Mouse (Mus musculus) MEL (cell line): ENCODE measurements around the gene Arid1a.
A peak's percentile ranks its signal among the peaks of the same experiment; 100 is the strongest.

Experiments
- E2F4 ChIP-seq: IDR thresholded peaks from 2 replicates; pipeline ENCODE4 v1.6.1; 2011; ENCODE audit warnings: low read depth, low read length, improper control_type of control experiment, borderline replicate concordance
- EP300 ChIP-seq, 2 experiments: IDR thresholded peaks; 2 replicates each; pipeline ENCODE4 v1.6.1; 2011; ENCODE audit warnings: improper control_type of control experiment in 2 of 2, low read length in 2 of 2, low read depth in 1 of 2, mild to moderate bottlenecking in 1 of 2

GRCm38 (mm10) chr4:133705062-133705461 is 51.5 kb downstream of the Arid1a start:
- TF ChIP-seq E2F4: no peak
- peak; percentile 60 to 62 for TF ChIP-seq EP300 (IDR thresholded peaks at IDR 0.05; ENCODE audit: low read depth in 1 of 2, low read length in 2 of 2)
